Mouse (Mus musculus): ENCODE results near the gene Tepsin. TPM values are rescaled to one million over a fixed set of nuclear protein-coding genes. Genes with fewer than 3 reads are reported as not detected.
A peak's percentile ranks its signal among the peaks of the same experiment; 100 is the strongest.

The Tepsin gene
- polyA plus RNA-seq, 1 experiment from 2014 or later, result 20.8 TPM

- no peaks in the 10 kb centered on the region for H3K36me3 ChIP-seq
- no peak overlapping the region for H3K9ac ChIP-seq
- ATAC-seq (ENCODE audit: insufficient number of reproducible peaks, low FRiP score, low TSS enrichment, low read depth), result no peak
- no peak overlapping the region for H3K4me3 ChIP-seq (replicated peaks)
- no peaks in the 10 kb centered on the region for H3K9me3 ChIP-seq (replicated peaks)
- no peak overlapping the region for H3K4me2 ChIP-seq (replicated peaks)
- H3K4me1 ChIP-seq, result peaks cover 35% of the 10 kb centered on the region
- peak overlapping the region; percentile 28; the same call in 1 of the 2 replicates for H3K27ac ChIP-seq (replicated peaks)
- whole genome bisulfite sequencing, result 69% methylated on average over 7 of the region's 7 CpGs
- H3K27me3 ChIP-seq, result peaks cover 8% of the 10 kb centered on the region
Observed at GRCm38 (mm10) chr11:120042141-120042838, 56.2 kb downstream of the Tepsin start.

DNA sequence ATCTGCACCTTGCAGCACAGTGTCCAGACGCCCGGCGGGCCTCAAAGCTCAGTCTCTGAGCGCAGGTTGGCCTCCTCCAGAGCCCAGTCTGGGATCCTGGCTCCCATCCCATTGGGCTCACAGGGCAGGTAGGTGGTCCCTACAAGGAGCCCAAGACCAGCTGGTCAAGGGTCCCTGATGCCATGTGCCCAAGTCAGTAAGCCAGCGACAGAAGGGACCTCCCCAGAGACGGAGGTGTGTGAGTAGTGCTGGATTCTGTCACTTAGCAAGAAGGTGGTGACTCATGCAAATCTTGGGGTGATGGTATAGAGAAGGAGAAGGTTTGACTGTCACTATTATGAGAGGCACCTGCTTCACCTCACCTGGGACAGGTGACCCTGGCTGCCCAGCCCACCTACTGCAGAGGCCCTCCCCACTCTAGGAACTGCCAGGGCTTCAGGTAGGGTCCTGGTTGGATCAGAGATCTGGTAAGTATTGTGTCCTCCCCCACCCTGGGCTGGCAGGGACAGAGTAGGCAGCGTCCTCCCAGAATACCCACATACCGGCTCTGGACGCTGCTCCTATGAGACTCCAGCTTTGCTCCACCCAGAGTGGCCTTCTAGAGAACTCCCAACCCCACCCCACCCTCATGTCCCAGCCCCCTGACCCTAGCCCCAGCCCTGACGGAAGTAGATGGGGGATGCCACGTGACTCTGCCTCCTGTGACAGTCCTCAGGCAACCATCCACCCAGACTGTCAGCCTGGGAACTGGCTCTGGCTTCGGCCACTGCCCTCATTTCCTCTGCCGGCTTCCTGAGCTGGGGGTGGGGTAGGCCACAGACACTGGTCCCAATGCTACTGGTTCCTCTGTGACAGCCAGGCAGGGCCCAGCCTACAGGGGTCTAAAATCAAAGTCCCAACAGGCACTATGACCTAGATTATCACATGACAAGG is 57.1 kb downstream of the Tepsin start:
- 54% methylated on average over 13 of the region's 13 CpGs for WGBS
- H3K4me1 ChIP-seq, result peaks cover 28% of the 10 kb centered on the region
- peak overlapping the region; percentile 28; the same call in 1 of the 2 replicates for H3K27ac ChIP-seq (replicated peaks)
- H3K36me3 ChIP-seq, result no peaks in the 10 kb centered on the region
- H3K9me3 ChIP-seq (replicated peaks), result no peaks in the 10 kb centered on the region
- peaks cover 3% of the 10 kb centered on the region for H3K27me3 ChIP-seq
- no peak overlapping the region for H3K9ac ChIP-seq
- H3K4me2 ChIP-seq (replicated peaks), result no peak overlapping the region
- no peak for ATAC-seq (ENCODE audit: insufficient number of reproducible peaks, low FRiP score, low TSS enrichment, low read depth)
- H3K4me3 ChIP-seq (replicated peaks), result no peak overlapping the region

Small RNAs within 50 kb of the gene (microRNA-seq; reads per million reads assigned to microRNA genes)
- gene Gm25948 (ENCODE audit: borderline number of aligned reads), result not detected

Other genes with a start within 250 kb of the Tepsin start
- 93.8 and 95.1 TPM in 2 replicates for gene Chmp6, start 185.3 kb downstream of the Tepsin start, polyA plus RNA-seq (2015; fragmentation: Nextera tagmentation; extraction: Ambion mirVana)
- 36.8 and 42.0 TPM in 2 replicates for gene Baiap2, start 156.0 kb downstream of the Tepsin start, polyA plus RNA-seq (2015; fragmentation: Nextera tagmentation; extraction: Ambion mirVana)
- 7.5 and 7.8 TPM in 2 replicates for gene Aatk, start 51.6 kb downstream of the Tepsin start, polyA plus RNA-seq (2015; fragmentation: Nextera tagmentation; extraction: Ambion mirVana)
- gene Cep131, start 11.9 kb downstream of the Tepsin start, polyA plus RNA-seq (2015; fragmentation: Nextera tagmentation; extraction: Ambion mirVana), result 27.7 and 30.7 TPM in 2 replicates
- gene Ndufaf8, start 197 bp upstream of the Tepsin start, polyA plus RNA-seq (2015; fragmentation: Nextera tagmentation; extraction: Ambion mirVana), result 80.6 and 81.4 TPM in 2 replicates
- gene Slc38a10, start 52.6 kb upstream of the Tepsin start, polyA plus RNA-seq (2015; fragmentation: Nextera tagmentation; extraction: Ambion mirVana), result 90.2 and 94.5 TPM in 2 replicates
- gene Bahcc1, start 134.2 kb upstream of the Tepsin start, polyA plus RNA-seq (2015; fragmentation: Nextera tagmentation; extraction: Ambion mirVana), result 7.9 and 9.3 TPM in 2 replicates
- 2,143 and 2,279 TPM in 2 replicates for gene Actg1, start 249.8 kb upstream of the Tepsin start, polyA plus RNA-seq (2015; fragmentation: Nextera tagmentation; extraction: Ambion mirVana)